Mouse (Mus musculus) ovary, adult 2 months (tissue): ENCODE data around the gene Ank2. TPM values are rescaled to one million over a fixed set of nuclear protein-coding genes. Genes with fewer than 3 reads are reported as not detected.

Source experiments
- polyA plus RNA-seq: library from polyadenylated mRNA; depleted of rRNA; stranded (reverse); fragments of >200 nt; gene quantifications from 2 replicates; pipeline ENCODE4 v1.2.3, GENCODE M21; 2012; rRNA removed

The Ank2 gene
- 10.5 and 12.1 TPM in 2 replicates for polyA plus RNA-seq

GRCm38 (mm10) chr3:127498742-127499400 lies at the start of gene Ank2:
Gene Ank2, minus strand, starts transcription at chr3:127499350.

Other genes starting within 250 kb of the Ank2 start
- 0.20 and 0.33 TPM in 2 replicates for gene Larp7, start 54.0 kb upstream of the Ank2 start, polyA plus RNA-seq
- gene Zgrf1, start 54.1 kb upstream of the Ank2 start, polyA plus RNA-seq = 0.50 and 0.71 TPM in 2 replicates
- gene Neurog2, start 133.8 kb upstream of the Ank2 start, polyA plus RNA-seq = not detected in 2 replicates